Mouse (Mus musculus) MEL (cell line): Measurements from ENCODE around the gene Galnt15. TPM values are rescaled to one million over a fixed set of nuclear protein-coding genes. Genes with fewer than 3 reads are reported as not detected.

Experiments
- DNase-seq: peaks from one replicate; pipeline ENCODE4 v3.0.0; 2011; ENCODE audit warnings: low read depth, low spot score
- H3K27ac ChIP-seq: 2 replicates; pipeline ENCODE4 v1.5.1; 2012; ENCODE audit warnings: low read depth, mild to moderate bottlenecking, control low read depth, low read length, moderate library complexity; ENCODE audit not compliant: control insufficient read depth
- H3K27me3 ChIP-seq, 2 experiments: fragments of 150-350 bp in 1 of 2; sonication (generic) in 1 of 2; 2 replicates each; pipeline ENCODE4 v1.6.1; 2012; ENCODE audit warnings: low read length in 2 of 2, mild to moderate bottlenecking in 2 of 2, improper control_type of control experiment in 1 of 2, moderate library complexity in 1 of 2; ENCODE audit not compliant: insufficient read depth in 2 of 2, control insufficient read depth in 1 of 2
- H3K36me3 ChIP-seq, 2 experiments: 2 replicates each; pipeline ENCODE4 v1.6.1; 2012 to 2014; ENCODE audit warnings: low read length in 2 of 2, improper control_type of control experiment in 1 of 2, inconsistent platforms in 1 of 2, mild to moderate bottlenecking in 1 of 2; ENCODE audit not compliant: insufficient read depth in 2 of 2, control insufficient read depth in 1 of 2
- H3K4me1 ChIP-seq, 2 experiments: fragments of 150-350 bp in 1 of 2; sonication (generic) in 1 of 2; 2 replicates each; pipeline ENCODE4 v1.6.1; 2012; ENCODE audit warnings: low read length in 2 of 2, improper control_type of control experiment in 1 of 2, mild to moderate bottlenecking in 1 of 2; ENCODE audit not compliant: insufficient read depth in 2 of 2, control insufficient read depth in 1 of 2
- H3K4me3 ChIP-seq, 2 experiments: fragments of 150-350 bp in 1 of 2; sonication (generic) in 1 of 2; 2 replicates each; pipeline ENCODE4 v1.5.1; 2012; ENCODE audit warnings: low read depth in 2 of 2, low read length in 2 of 2, mild to moderate bottlenecking in 2 of 2, moderate library complexity in 2 of 2, control low read depth in 1 of 2, improper control_type of control experiment in 1 of 2; ENCODE audit not compliant: control insufficient read depth in 1 of 2, insufficient read depth in 1 of 2
- H3K79me2 ChIP-seq: 2 replicates; pipeline ENCODE4 v1.6.1; 2012; ENCODE audit warnings: mild to moderate bottlenecking, low read length, moderate library complexity; ENCODE audit not compliant: control insufficient read depth, poor library complexity, insufficient read depth
- H3K9ac ChIP-seq: 2 replicates; pipeline ENCODE4 v1.6.1; 2012; ENCODE audit warnings: low read depth, mild to moderate bottlenecking, control low read depth, low read length, moderate library complexity; ENCODE audit not compliant: control insufficient read depth, poor library complexity, severe bottlenecking
- H3K9me3 ChIP-seq: fragments of 150-350 bp; sonication (generic); replicated peaks from 2 replicates; pipeline ENCODE4 v1.6.1; 2012; ENCODE audit warnings: mild to moderate bottlenecking, low read length, improper control_type of control experiment, moderate library complexity; ENCODE audit not compliant: insufficient read depth
- BHLHE40 ChIP-seq: IDR thresholded peaks from 2 replicates; pipeline ENCODE4 v1.6.1; 2012; ENCODE audit warnings: low read depth, mild to moderate bottlenecking, inconsistent platforms, low read length, improper control_type of control experiment, borderline replicate concordance
- CHD1 ChIP-seq: IDR thresholded peaks from 2 replicates; pipeline ENCODE4 v1.6.1; 2012; ENCODE audit warnings: low read depth, mild to moderate bottlenecking, inconsistent platforms, low read length, improper control_type of control experiment
- CHD2 ChIP-seq: IDR thresholded peaks from 2 replicates; pipeline ENCODE4 v1.6.1; 2011; ENCODE audit warnings: low read length, improper control_type of control experiment
- CTCF ChIP-seq, 3 experiments: IDR thresholded peaks in 2 of 3; conservative IDR thresholded peaks in 1 of 3; 2 replicates each; pipeline ENCODE4 v1.5.1; 2011 to 2012; ENCODE audit warnings: low read length in 3 of 3, low read depth in 2 of 3, mild to moderate bottlenecking in 2 of 3, improper control_type of control experiment in 1 of 3, inconsistent platforms in 1 of 3, mixed read lengths in 1 of 3, moderate library complexity in 1 of 3; ENCODE audit not compliant: control insufficient read depth in 1 of 3, insufficient read depth in 1 of 3, poor library complexity in 1 of 3, severe bottlenecking in 1 of 3
- E2F4 ChIP-seq: IDR thresholded peaks from 2 replicates; pipeline ENCODE4 v1.6.1; 2011; ENCODE audit warnings: low read depth, low read length, improper control_type of control experiment, borderline replicate concordance
- ELF1 ChIP-seq: IDR thresholded peaks from 2 replicates; pipeline ENCODE4 v1.6.1; 2014; ENCODE audit warnings: low read depth, mild to moderate bottlenecking, inconsistent platforms, low read length, improper control_type of control experiment, moderate library complexity
- EP300 ChIP-seq, 2 experiments: IDR thresholded peaks; 2 replicates each; pipeline ENCODE4 v1.6.1; 2011; ENCODE audit warnings: improper control_type of control experiment in 2 of 2, low read length in 2 of 2, low read depth in 1 of 2, mild to moderate bottlenecking in 1 of 2
- MAFK ChIP-seq: IDR thresholded peaks from 2 replicates; pipeline ENCODE4 v1.6.1; 2011; ENCODE audit warnings: low read depth, mild to moderate bottlenecking, low read length, improper control_type of control experiment, borderline replicate concordance
- MXI1 ChIP-seq: IDR thresholded peaks from 2 replicates; pipeline ENCODE4 v1.6.1; 2011; ENCODE audit warnings: mild to moderate bottlenecking, low read depth, low read length, improper control_type of control experiment
- MYB ChIP-seq: IDR thresholded peaks from 2 replicates; pipeline ENCODE4 v1.6.1; 2011; ENCODE audit warnings: mild to moderate bottlenecking, low read depth, low read length, improper control_type of control experiment
- MYC ChIP-seq: IDR thresholded peaks from 2 replicates; pipeline ENCODE4 v1.6.1; 2011; ENCODE audit warnings: low read depth, mild to moderate bottlenecking, low read length, improper control_type of control experiment, moderate library complexity
- NELFE ChIP-seq: IDR thresholded peaks from 2 replicates; pipeline ENCODE4 v1.6.1; 2011; ENCODE audit warnings: low read depth, low read length, improper control_type of control experiment
- NRF1 ChIP-seq: IDR thresholded peaks from 2 replicates; pipeline ENCODE4 v1.6.1; 2014; ENCODE audit warnings: low read depth, mild to moderate bottlenecking, inconsistent platforms, low read length, improper control_type of control experiment, moderate library complexity; ENCODE audit not compliant: poor library complexity, insufficient read depth, severe bottlenecking
- RCOR1 ChIP-seq: IDR thresholded peaks from 2 replicates; pipeline ENCODE4 v1.6.1; 2012; ENCODE audit warnings: low read depth, mild to moderate bottlenecking, inconsistent platforms, low read length, improper control_type of control experiment
- TBP ChIP-seq: IDR thresholded peaks from 2 replicates; pipeline ENCODE4 v1.8.0; 2011; ENCODE audit warnings: low read depth, low read length, improper control_type of control experiment
- USF2 ChIP-seq, 2 experiments: IDR thresholded peaks; 2 replicates each; pipeline ENCODE4 v1.6.1; 2011 to 2012; ENCODE audit warnings: improper control_type of control experiment in 2 of 2, low read length in 2 of 2, borderline replicate concordance in 1 of 2, inconsistent platforms in 1 of 2, low read depth in 1 of 2, mild to moderate bottlenecking in 1 of 2; ENCODE audit not compliant: insufficient read depth in 1 of 2
- ZC3H11A ChIP-seq: IDR thresholded peaks from 2 replicates; pipeline ENCODE4 v1.6.1; 2012; ENCODE audit warnings: low read depth, mild to moderate bottlenecking, inconsistent platforms, low read length, improper control_type of control experiment
- ZKSCAN1 ChIP-seq: IDR thresholded peaks from 2 replicates; pipeline ENCODE4 v1.6.1; 2012; ENCODE audit warnings: low read depth, mild to moderate bottlenecking, inconsistent platforms, low read length, improper control_type of control experiment, moderate library complexity
- polyA plus RNA-seq, 2 experiments: library from polyadenylated mRNA; stranded (reverse) in 1 of 2; unstranded in 1 of 2; fragments of >175 nt in 1 of 2; fragments of >200 nt in 1 of 2; gene quantifications; 2 replicates each; pipeline versions ENCODE4 v1.2.1 to v1.2.4; 2012; ENCODE audit warnings: low replicate concordance in 2 of 2, low read depth in 1 of 2; ENCODE audit not compliant: insufficient read length in 2 of 2, insufficient read depth in 1 of 2, missing spikeins in 1 of 2
- total RNA-seq: library from RNA; depleted of rRNA; stranded (reverse); fragments of 300-350 nt; gene quantifications from 2 replicates; pipeline ENCODE4 v1.2.3, GENCODE M21; 2012; rRNA removed

Galnt15 gene
- total RNA-seq (0.04 TPM in 1 of 2 replicates, not detected in the other), polyA plus RNA-seq (under 1 TPM in 1 of 2 experiments, not detected in 1; 0.15 TPM)

DNA sequence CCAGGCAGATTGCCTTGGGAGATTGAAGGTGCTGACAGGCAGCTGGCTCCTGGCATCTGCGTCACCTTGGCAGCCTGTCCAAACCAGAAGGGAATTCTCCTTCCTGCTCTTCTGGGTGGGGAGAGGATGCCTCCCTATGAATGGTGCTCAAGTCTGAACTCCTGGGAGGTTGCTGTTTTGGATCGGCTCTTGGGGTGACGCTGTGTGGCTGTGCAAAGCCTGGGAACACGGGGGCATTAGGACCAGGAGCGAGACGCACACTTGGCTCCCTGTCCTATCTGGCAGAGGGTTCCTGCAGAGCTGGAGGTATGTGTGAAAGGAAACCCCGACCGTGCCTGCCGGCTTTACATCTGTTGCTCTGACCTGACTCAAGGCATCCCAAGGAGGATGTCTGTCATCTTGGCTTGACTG lies at the start of gene Galnt15:
Galnt15 (plus strand) TSS at position 309 of the 411 bp plus-strand sequence.
- no peak for DNase-seq
- peaks cover 0 to 4% of the 10 kb centered on the region in 2 experiments; a peak in 2 of 4 replicates for H3K27me3 ChIP-seq
- no peak for TF ChIP-seq USF2 (IDR thresholded peaks at IDR 0.05; ENCODE audit: borderline replicate concordance in 1 of 2, insufficient read depth in 1 of 2, low read depth in 1 of 2, low read length in 2 of 2)
- no peak for TF ChIP-seq CHD1
- TF ChIP-seq MYB, result no peak
- TF ChIP-seq MYC, result no peak
- TF ChIP-seq MXI1, result no peak
- TF ChIP-seq EP300 (IDR thresholded peaks at IDR 0.05; ENCODE audit: low read depth in 1 of 2, low read length in 2 of 2), result no peak
- TF ChIP-seq RCOR1, result no peak
- TF ChIP-seq CTCF (IDR thresholded peaks at IDR 0.05 in 2 of 3, conservative IDR thresholded peaks at IDR 0.05 in 1 of 3; ENCODE audit: control insufficient read depth in 1 of 3, insufficient read depth in 1 of 3, low read depth in 2 of 3, low read length in 3 of 3, poor library complexity in 1 of 3, severe bottlenecking in 1 of 3), result no peak
- TF ChIP-seq ZKSCAN1, result no peak
- no peak for TF ChIP-seq TBP
- TF ChIP-seq ELF1, result no peak
- no peak for TF ChIP-seq E2F4
- TF ChIP-seq, all 39 proteins: peak for 0
- H3K36me3 ChIP-seq, result no peaks in the 10 kb centered on the region
- H3K9me3 ChIP-seq, result no peaks in the 10 kb centered on the region
- H3K27ac ChIP-seq, result no peak within 1 kb of the TSS
- H3K79me2 ChIP-seq, result no peaks in the 10 kb centered on the region
- no peaks in the 10 kb centered on the region for H3K4me1 ChIP-seq
- no peak within 1 kb of the TSS for H3K9ac ChIP-seq
- no peak within 1 kb of the TSS for H3K4me3 ChIP-seq

DNA sequence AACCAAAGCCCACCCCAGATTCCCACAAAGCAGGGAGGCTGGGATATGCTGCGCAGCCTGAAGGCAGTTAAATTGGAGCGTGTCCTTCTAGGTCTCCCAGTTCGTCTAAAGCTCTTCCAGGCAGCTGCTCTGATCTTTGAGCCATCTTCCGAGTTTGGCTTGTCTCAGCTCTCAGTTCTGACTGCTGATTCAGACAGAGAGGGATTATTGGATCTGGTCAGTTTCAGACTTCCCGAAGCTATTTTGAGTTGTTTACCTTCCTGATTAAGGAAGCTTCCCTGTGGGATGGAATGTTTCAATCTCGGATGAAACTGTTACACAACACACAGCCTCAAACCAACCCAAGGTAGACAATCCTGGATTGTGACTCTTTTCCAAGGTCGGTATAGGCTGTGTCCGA lies 34.8 kb upstream of the Galnt15 start:
- no peak overlapping the region for H3K9ac ChIP-seq
- H3K27me3 ChIP-seq, result peaks cover 5% of the 10 kb centered on the region in 2 experiments
- no peak overlapping the region for H3K4me3 ChIP-seq
- no peaks in the 10 kb centered on the region for H3K79me2 ChIP-seq
- H3K4me1 ChIP-seq, result no peaks in the 10 kb centered on the region
- TF ChIP-seq BHLHE40, result no peak
- TF ChIP-seq MXI1, result no peak
- no peak for TF ChIP-seq CHD2
- no peak for TF ChIP-seq ZC3H11A
- no peak for TF ChIP-seq MAFK
- TF ChIP-seq NELFE, result no peak
- TF ChIP-seq NRF1, result no peak
- no peak for TF ChIP-seq ZKSCAN1
- no peak overlapping the region for H3K27ac ChIP-seq
- no peaks in the 10 kb centered on the region for H3K9me3 ChIP-seq
- no peaks in the 10 kb centered on the region for H3K36me3 ChIP-seq
- DNase-seq, result no peak
